Mouse (Mus musculus): ENCODE measurements at regions not wholly inside any gene's neighbourhood (a gene's known extent, or its start where the extent isn't known, plus 50 kb on each side); places are given as distances from the start of the nearest gene placed in this dataset.
A peak's percentile ranks its signal among the peaks of the same experiment; 100 is the strongest.

GRCm38 (mm10) chr9:67117639-67118038 is 68.4 kb upstream of the Tpm1 start:
- no peak for DNase-seq (ENCODE audit: extremely low spot score)

GRCm38 (mm10) chr9:67115991-67116390 is 66.8 kb upstream of the Tpm1 start:
- DNase-seq (ENCODE audit: extremely low spot score): peak; percentile 72

DNA sequence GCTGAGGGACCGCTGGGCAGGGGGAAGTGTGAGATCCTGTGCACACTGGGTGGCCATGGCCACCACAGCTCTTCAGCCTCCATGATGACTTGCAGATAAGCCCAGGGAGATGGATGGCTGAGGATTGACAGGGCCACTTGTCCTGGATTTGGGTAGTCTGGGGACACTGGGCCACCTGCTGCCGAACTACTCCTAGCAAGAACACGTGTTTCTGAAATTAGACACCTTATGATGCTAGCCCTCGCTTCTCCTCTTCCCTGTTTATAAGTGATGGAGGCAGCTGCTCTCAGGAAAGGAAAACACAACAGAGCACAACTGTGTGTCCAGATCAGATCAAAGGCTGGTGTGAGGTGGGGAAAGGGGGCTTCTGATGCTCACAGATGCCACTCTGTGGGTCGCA is 64.9 kb upstream of the Tpm1 start:
- no peak for DNase-seq (ENCODE audit: extremely low spot score)

DNA sequence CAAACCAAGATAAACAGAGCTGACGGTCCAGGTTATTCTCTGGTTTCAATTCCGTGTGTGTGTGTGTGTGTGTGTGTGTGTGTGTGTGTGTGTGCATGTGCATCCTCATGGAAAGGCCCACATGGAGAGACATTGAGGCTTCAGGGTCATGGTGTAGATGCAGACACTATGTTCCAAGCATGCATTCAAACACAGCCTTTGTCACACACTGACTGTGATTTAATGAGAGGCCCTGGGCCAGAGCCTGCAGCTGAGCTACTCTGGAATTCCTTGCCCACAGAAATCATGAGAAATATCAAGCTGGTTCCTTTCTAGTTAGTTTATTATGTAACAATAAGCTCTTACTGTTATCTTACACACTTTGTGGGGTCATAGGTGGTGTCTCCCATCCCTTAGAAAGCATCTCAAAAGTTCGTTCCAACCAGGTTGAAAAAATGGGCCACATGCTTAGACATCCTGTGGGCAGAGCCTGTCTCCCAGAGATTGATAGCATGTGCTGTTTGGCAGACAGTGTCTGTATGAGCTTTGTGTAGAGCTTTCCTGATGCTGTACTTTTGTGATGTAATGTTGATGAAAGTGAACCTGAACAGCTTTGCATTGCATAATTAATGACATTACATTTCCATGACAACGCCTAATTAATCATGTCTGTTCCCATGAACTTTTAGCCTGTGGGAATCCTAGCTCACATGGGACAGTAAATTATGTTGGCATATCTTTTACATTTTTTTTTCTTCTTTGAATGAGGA is 62.8 kb upstream of the Tpm1 start:
- no peak for DNase-seq (ENCODE audit: extremely low spot score)

DNA sequence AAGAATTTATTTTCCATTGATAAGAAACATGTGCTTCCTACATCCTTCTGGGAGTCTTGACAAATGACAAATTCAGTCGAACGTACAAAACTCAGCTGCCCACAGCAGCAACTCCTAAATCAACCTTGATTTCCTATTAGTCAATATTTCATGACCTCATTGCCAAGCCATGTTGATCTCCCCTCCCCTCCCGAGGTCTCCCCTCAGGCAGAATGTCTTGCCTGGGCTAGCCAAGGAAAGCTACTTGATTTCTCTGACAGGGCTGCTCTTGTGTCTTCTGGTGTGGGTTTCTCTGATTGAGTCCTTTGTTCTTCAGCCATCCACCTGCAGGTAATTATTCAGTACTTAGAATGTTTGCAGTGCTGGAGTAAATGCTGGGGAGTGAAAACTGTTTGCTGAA is 58.7 kb upstream of the Tpm1 start:
- no peak for DNase-seq (ENCODE audit: extremely low spot score)

GRCm38 (mm10) chr9:67105867-67106266 is 56.7 kb upstream of the Tpm1 start:
- peak; percentile 52 for DNase-seq (ENCODE audit: extremely low spot score)

- no peak for DNase-seq (ENCODE audit: extremely low spot score)
Measured at GRCm38 (mm10) chr9:67105216-67105615, 56.0 kb upstream of the Tpm1 start.

DNA sequence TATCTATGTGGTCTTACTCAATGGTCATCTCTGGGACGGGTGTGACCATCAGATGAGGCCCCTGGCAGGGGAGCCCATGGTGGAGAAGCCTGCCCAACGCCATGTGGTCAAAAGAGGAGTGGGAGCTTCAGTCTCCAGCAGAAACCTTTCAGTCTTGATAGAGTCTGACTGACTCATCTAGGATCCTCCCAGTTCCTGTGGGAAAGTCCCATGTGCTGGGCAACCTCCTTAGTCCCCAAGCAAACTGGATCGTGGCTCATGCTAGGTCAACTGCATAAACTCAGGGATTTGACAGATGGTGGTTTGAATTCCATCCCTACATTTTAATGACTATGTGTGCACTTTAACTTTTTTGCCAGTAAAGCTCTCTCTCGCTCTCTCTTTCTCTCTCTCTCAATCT is 55.4 kb upstream of the Tpm1 start:
- no peak for DNase-seq (ENCODE audit: extremely low spot score)

DNA sequence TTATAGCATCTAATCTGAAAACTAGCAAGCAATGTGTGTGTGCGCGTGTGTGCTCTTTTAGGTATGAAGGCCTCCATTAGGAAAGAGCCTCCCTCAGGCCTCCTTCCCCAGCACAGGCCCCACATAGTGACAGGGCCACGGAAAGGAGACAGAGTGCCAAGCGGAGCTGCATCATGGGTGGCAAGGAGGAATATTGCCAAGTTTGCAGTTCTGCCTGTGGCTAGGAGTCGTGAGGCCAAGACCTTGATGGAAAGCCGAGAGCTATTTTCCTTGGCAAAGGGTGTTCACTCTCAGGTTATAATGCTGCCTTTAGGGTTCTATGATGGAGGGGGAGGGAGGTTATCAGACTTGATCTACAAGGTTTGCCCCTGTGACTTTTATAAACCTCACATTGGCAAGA is 53.4 kb upstream of the Tpm1 start:
- no peak for DNase-seq (ENCODE audit: extremely low spot score)

DNA sequence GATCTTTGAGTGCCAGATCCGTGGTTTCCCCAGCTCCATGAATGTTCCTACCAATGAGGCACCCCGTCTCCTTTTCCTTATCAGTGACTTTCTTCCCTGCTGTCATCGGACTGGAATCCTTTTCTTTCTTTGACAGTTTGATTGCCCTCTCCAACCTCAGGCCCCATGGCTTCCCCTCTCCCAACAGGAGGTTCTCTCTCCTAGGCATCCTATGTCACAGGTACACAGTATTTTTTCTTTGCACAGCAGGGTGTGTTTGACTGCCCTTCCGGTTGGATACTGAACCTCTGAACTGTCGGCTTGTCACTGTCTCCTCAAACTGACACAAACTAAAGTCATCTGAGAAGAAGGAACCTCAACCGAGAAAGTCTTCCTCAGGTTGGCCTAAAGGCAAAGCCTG is 50.3 kb upstream of the Tpm1 start:
- DNase-seq (ENCODE audit: extremely low spot score): no peak

All from embryo, embryonic 9.5 days (tissue).